Mouse (Mus musculus): ENCODE results near the gene Sult6b1. TPM values are rescaled to one million over a fixed set of nuclear protein-coding genes. Genes with fewer than 3 reads are reported as not detected.

Sult6b1 gene
- polyA plus RNA-seq, 1 experiment from 2014 or later: 0.33 TPM

GRCm38 (mm10) chr17:78885286-78886065 lies 21.3 kb downstream of the Sult6b1 start:
- Histone ChIP-seq H3K4me1 (peaks cover 12% of the 10 kb centered on the region), H3K4me3 (replicated peaks) (no peak overlapping the region), H3K9ac (no peak overlapping the region), H3K4me2 (replicated peaks) (no peak overlapping the region), H3K27me3 (no peaks in the 10 kb centered on the region), H3K27ac (replicated peaks) (no peak overlapping the region), H3K36me3 (no peaks in the 10 kb centered on the region), H3K9me3 (replicated peaks) (no peaks in the 10 kb centered on the region)
- WGBS: 79% methylated on average over 5 of the region's 5 CpGs
- ATAC-seq (ENCODE audit: insufficient number of reproducible peaks, low FRiP score, low TSS enrichment, low read depth): no peak

- no peaks in the 10 kb centered on the region for H3K9me3 ChIP-seq (replicated peaks)
- H3K27ac ChIP-seq (replicated peaks): no peak overlapping the region
- no peak overlapping the region for H3K4me2 ChIP-seq (replicated peaks)
- no peak overlapping the region for H3K9ac ChIP-seq
- no peak overlapping the region for H3K4me3 ChIP-seq (replicated peaks)
- H3K4me1 ChIP-seq: peaks cover 12% of the 10 kb centered on the region
- 86% methylated on average over 4 of the region's 4 CpGs for WGBS
- H3K27me3 ChIP-seq: no peaks in the 10 kb centered on the region
- ATAC-seq (ENCODE audit: insufficient number of reproducible peaks, low FRiP score, low TSS enrichment, low read depth): no peak
- H3K36me3 ChIP-seq: no peaks in the 10 kb centered on the region; the same call in 1 of the 2 replicates
Observed at GRCm38 (mm10) chr17:78883291-78883690, 23.5 kb downstream of the Sult6b1 start.

GRCm38 (mm10) chr17:78882401-78883112 lies 24.2 kb downstream of the Sult6b1 start, which contains the start of gene Eif2ak2:
Gene Eif2ak2 (minus strand): TSS chr17:78882573.
- H3K27ac ChIP-seq (replicated peaks): peak within 1 kb of the TSS; percentile 77
- peaks cover 12% of the 10 kb centered on the region for H3K4me1 ChIP-seq
- H3K9ac ChIP-seq: peak within 1 kb of the TSS; percentile 58
- H3K36me3 ChIP-seq: peaks cover 7% of the 10 kb centered on the region; the same call in 1 of the 2 replicates
- whole genome bisulfite sequencing: under 1% methylated on average over 28 of the region's 28 CpGs
- peak within 1 kb of the TSS; percentile 65 for H3K4me3 ChIP-seq (replicated peaks)
- no peaks in the 10 kb centered on the region for H3K9me3 ChIP-seq (replicated peaks)
- H3K4me2 ChIP-seq (replicated peaks): peak within 1 kb of the TSS; percentile 61
- H3K27me3 ChIP-seq: no peaks in the 10 kb centered on the region
- ATAC-seq (ENCODE audit: insufficient number of reproducible peaks, low FRiP score, low TSS enrichment, low read depth): peak; percentile 93

DNA sequence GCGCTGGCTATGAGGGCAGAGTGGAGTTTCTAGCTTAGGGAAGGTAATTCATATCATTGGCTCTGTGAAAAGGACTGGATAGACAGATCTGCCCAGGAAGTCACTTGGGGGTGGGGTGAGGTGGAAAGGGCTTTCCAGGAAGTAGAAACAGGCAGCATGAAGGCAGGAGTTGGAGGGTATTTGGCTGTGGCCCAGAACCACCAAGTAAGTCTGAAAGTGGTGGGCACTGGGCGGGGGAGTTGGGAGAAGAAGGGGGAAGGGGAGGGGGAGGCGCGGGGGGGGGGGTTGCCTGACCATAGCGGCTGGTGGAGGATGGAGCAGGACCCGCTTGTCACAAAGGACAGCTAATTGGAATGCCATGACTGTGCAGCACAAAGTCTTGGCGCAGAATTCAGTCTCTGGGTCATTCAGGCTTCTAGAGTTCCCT lies 24.9 kb downstream of the Sult6b1 start:
- no peaks in the 10 kb centered on the region for H3K9me3 ChIP-seq (replicated peaks)
- H3K4me2 ChIP-seq (replicated peaks): peak overlapping the region; percentile 61
- ATAC-seq (ENCODE audit: insufficient number of reproducible peaks, low FRiP score, low TSS enrichment, low read depth): peak; percentile 55; the same call in 1 of the 2 replicates
- peaks cover 12% of the 10 kb centered on the region for H3K4me1 ChIP-seq
- H3K9ac ChIP-seq: peak overlapping the region; percentile 58
- H3K27ac ChIP-seq (replicated peaks): peak overlapping the region; percentile 77
- H3K27me3 ChIP-seq: no peaks in the 10 kb centered on the region
- H3K4me3 ChIP-seq (replicated peaks): peak overlapping the region; percentile 65
- H3K36me3 ChIP-seq: peaks cover 11% of the 10 kb centered on the region; the same call in 1 of the 2 replicates
- WGBS: 8% methylated on average over 7 of the region's 7 CpGs

GRCm38 (mm10) chr17:78873886-78874285 lies 32.9 kb downstream of the Sult6b1 start:
- Histone ChIP-seq H3K4me1 (no peaks in the 10 kb centered on the region), H3K9me3 (replicated peaks) (no peaks in the 10 kb centered on the region), H3K4me2 (replicated peaks) (no peak overlapping the region), H3K4me3 (replicated peaks) (no peak overlapping the region), H3K36me3 (peaks cover 37% of the 10 kb centered on the region), H3K9ac (no peak overlapping the region), H3K27me3 (no peaks in the 10 kb centered on the region), H3K27ac (replicated peaks) (no peak overlapping the region)
- WGBS: 91% methylated on average over 6 of the region's 6 CpGs
- ATAC-seq (ENCODE audit: insufficient number of reproducible peaks, low FRiP score, low TSS enrichment, low read depth): no peak

GRCm38 (mm10) chr17:78856243-78856642 lies 50.5 kb downstream of the Sult6b1 start:
- no peak for ATAC-seq (ENCODE audit: insufficient number of reproducible peaks, low FRiP score, low TSS enrichment, low read depth)
- no peak overlapping the region for H3K9ac ChIP-seq
- no peak overlapping the region for H3K4me2 ChIP-seq (replicated peaks)
- WGBS: 87% methylated on average over 10 of the region's 10 CpGs
- no peaks in the 10 kb centered on the region for H3K9me3 ChIP-seq (replicated peaks)
- H3K27ac ChIP-seq (replicated peaks): no peak overlapping the region
- no peaks in the 10 kb centered on the region for H3K27me3 ChIP-seq
- H3K36me3 ChIP-seq: peaks cover 33% of the 10 kb centered on the region; the same call in 1 of the 2 replicates
- no peaks in the 10 kb centered on the region for H3K4me1 ChIP-seq
- no peak overlapping the region for H3K4me3 ChIP-seq (replicated peaks)

GRCm38 (mm10) chr17:78842271-78842928 lies 64.4 kb downstream of the Sult6b1 start:
- H3K36me3 ChIP-seq: peaks cover 67% of the 10 kb centered on the region
- H3K4me2 ChIP-seq (replicated peaks): no peak overlapping the region
- 93% methylated on average over 7 of the region's 7 CpGs for WGBS
- no peak overlapping the region for H3K9ac ChIP-seq
- no peak overlapping the region for H3K4me3 ChIP-seq (replicated peaks)
- no peaks in the 10 kb centered on the region for H3K27me3 ChIP-seq
- no peak for ATAC-seq (ENCODE audit: insufficient number of reproducible peaks, low FRiP score, low TSS enrichment, low read depth)
- H3K4me1 ChIP-seq: no peaks in the 10 kb centered on the region
- no peaks in the 10 kb centered on the region for H3K9me3 ChIP-seq (replicated peaks)
- no peak overlapping the region for H3K27ac ChIP-seq (replicated peaks)

- peak overlapping the region; percentile 80 for H3K4me2 ChIP-seq (replicated peaks)
- WGBS: 25% methylated on average over 2 of the region's 2 CpGs
- H3K4me1 ChIP-seq: no peaks in the 10 kb centered on the region
- H3K27ac ChIP-seq (replicated peaks): peak overlapping the region; percentile 90; the same call in 1 of the 2 replicates
- peak overlapping the region; percentile 51 for H3K9ac ChIP-seq
- no peaks in the 10 kb centered on the region for H3K27me3 ChIP-seq
- peak overlapping the region; percentile 84 for H3K4me3 ChIP-seq (replicated peaks)
- ATAC-seq (ENCODE audit: insufficient number of reproducible peaks, low FRiP score, low TSS enrichment, low read depth): no peak
- H3K36me3 ChIP-seq: peaks cover 25% of the 10 kb centered on the region
- H3K9me3 ChIP-seq (replicated peaks): no peaks in the 10 kb centered on the region
Observed at GRCm38 (mm10) chr17:78836056-78836455, 70.7 kb downstream of the Sult6b1 start.

DNA sequence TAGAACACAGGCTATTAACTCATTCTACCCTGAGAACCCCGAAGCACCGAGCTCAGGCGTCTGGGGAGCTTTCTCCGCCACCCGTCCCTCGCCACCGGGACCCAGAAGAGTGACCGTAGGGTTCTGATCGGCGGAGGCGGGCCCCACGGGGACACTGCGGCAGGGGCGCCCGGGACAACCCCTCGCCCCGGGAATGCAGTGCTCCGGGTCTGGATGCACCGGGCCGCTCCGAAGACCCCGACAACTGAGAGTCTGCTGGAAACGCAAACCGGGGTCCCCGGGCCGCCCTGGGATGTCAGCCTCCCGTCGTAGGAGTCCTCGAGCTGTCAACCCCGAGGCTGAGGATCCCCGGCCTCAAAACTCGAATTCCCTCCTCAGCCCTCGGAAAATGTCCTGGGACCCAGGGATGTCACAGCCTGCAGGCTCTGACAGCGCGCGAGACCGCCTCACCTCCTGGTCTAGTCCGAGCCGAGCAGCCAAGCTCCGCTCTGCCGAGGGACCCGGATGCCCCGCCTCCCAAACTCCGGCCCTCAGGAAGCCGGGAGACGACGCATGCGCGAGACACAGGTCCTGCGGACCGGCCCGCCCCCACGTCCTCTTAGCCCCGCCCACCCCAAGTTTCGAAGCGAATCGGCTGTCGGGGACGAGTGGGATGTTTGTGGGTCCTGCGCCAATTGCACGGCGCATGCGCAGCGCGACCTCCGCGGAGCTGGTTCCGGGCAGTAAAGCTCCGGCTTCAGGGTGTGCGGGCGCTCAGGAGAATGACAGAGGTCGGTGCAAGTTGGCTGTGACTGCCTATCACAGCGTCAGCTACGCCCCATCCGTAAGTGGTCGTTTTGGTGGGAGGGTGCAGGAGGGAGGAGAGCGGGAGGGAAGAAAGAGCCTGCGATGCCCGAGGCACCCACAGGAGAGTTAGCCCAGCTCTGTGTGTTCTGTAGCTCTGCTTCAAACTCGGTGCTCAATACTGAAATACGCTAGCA lies 71.6 kb downstream of the Sult6b1 start, which contains the start of the genes Heatr5b and Gpatch11:
Heatr5b (minus strand) TSS at position 509 of the 980 bp plus-strand sequence.
Gpatch11 (plus strand) TSS at position 712 of the 980 bp plus-strand sequence.
- Histone ChIP-seq H3K27ac (replicated peaks) (peak within 1 kb of the TSS; percentile 90), H3K4me3 (replicated peaks) (peak within 1 kb of the TSS; percentile 84), H3K4me1 (no peaks in the 10 kb centered on the region), H3K36me3 (peaks cover 25% of the 10 kb centered on the region), H3K9ac (peak within 1 kb of the TSS; percentile 84), H3K4me2 (replicated peaks) (peak within 1 kb of the TSS; percentile 80), H3K27me3 (no peaks in the 10 kb centered on the region), H3K9me3 (replicated peaks) (no peaks in the 10 kb centered on the region)
- peak; percentile 98 for ATAC-seq (ENCODE audit: insufficient number of reproducible peaks, low FRiP score, low TSS enrichment, low read depth)
- WGBS: under 1% methylated on average over 81 of the region's 81 CpGs

All from embryonic facial prominence, embryonic 15.5 days (tissue).